Mouse (Mus musculus): ENCODE measurements around the gene Thra. TPM values are rescaled to one million over a fixed set of nuclear protein-coding genes. Genes with fewer than 3 reads are reported as not detected.

Thra gene
- total and polyA plus RNA-seq, 3 experiments: 22.0 to 50.9 TPM; not detected in 1

GRCm38 (mm10) chr11:98705021-98705420, 35.4 kb upstream of the Thra start:
- H3K4me3 ChIP-seq (ENCODE audit: control insufficient read depth in 1 of 2, insufficient read depth in 1 of 2, low read depth in 2 of 2, low read length in 2 of 2): no peak overlapping the region
- no peak overlapping the region for H3K9ac ChIP-seq (ENCODE audit: control insufficient read depth, low read depth, low read length, poor library complexity, severe bottlenecking)
- no peaks in the 10 kb centered on the region; a peak in 1 of 4 replicates for H3K36me3 ChIP-seq (ENCODE audit: control insufficient read depth in 1 of 2, insufficient read depth in 2 of 2, low read length in 2 of 2)
- no peaks in the 10 kb centered on the region for H3K9me3 ChIP-seq (replicated peaks; ENCODE audit: insufficient read depth, low read length)
- DNase-seq (ENCODE audit: low read depth, low spot score): no peak
- TF ChIP-seq TAL1 (IDR thresholded peaks at IDR 0.05; ENCODE audit: low read length): no peak
- TF ChIP-seq TCF12 (IDR thresholded peaks at IDR 0.05; ENCODE audit: low read depth, low read length): no peak
- no peak for TF ChIP-seq MAZ (IDR thresholded peaks at IDR 0.05; ENCODE audit: low read depth, low read length)
- TF ChIP-seq SMC3 (IDR thresholded peaks at IDR 0.05; ENCODE audit: low read depth, low read length): no peak
- no peaks in the 10 kb centered on the region for H3K79me2 ChIP-seq (ENCODE audit: control insufficient read depth, insufficient read depth, low read length, poor library complexity)
- H3K27me3 ChIP-seq (ENCODE audit: control insufficient read depth in 1 of 2, insufficient read depth in 2 of 2, low read length in 2 of 2): no peaks in the 10 kb centered on the region
- no peak overlapping the region for H3K27ac ChIP-seq (ENCODE audit: control insufficient read depth, low read depth, low read length)
- H3K4me1 ChIP-seq (ENCODE audit: control insufficient read depth in 1 of 2, insufficient read depth in 2 of 2, low read length in 2 of 2): no peaks in the 10 kb centered on the region

DNA sequence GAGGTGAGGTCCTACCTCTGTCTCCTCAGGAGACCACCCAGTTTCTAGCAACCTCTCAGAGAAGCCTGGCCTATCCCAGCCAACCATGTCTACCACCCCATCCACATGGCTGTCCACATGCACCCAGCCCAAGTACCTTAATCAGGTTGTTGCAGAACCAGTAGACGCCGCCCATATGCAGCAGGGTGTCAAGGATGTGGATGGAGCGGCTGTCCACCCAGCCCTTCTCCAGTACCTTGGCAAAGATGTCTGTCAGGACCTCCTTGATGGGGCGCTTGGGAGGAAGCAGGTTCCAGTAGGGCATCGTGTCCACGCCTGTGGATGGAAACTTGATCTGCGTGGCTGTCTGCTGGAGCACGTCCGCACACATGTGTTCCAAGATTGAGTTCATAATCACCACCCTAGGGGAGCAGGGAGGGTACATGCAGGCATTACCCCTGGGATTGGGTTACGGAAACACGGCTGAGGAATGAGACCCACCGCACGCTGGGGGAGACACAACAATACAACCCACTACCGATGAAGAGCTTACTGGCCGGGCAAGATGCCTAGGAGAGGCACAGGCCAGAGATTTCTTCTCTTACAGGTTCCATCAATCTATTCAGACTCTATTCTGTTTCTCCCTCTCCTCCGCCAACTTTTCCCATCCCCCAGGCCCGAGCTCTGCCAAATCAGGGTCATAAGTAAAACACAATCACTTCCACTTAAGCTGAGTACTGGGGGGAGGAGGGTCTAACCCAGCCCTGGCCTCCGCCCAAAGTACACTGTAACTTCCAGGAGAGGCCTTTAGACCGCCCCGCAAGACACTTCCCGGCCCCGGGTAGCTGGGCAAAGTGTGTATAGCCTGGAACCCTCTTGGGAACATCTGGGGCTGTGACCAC, 32.8 kb upstream of the Thra start:
- Histone ChIP-seq H3K9me3 (replicated peaks; ENCODE audit: insufficient read depth, low read length) (no peaks in the 10 kb centered on the region), H3K27ac (ENCODE audit: control insufficient read depth, low read depth, low read length) (no peak overlapping the region), H3K36me3 (ENCODE audit: control insufficient read depth in 1 of 2, insufficient read depth in 2 of 2, low read length in 2 of 2) (peaks cover 0 to 6% of the 10 kb centered on the region in 2 experiments; a peak in 3 of 4 replicates), H3K4me3 (ENCODE audit: control insufficient read depth in 1 of 2, insufficient read depth in 1 of 2, low read depth in 2 of 2, low read length in 2 of 2) (no peak overlapping the region), H3K4me1 (ENCODE audit: control insufficient read depth in 1 of 2, insufficient read depth in 2 of 2, low read length in 2 of 2) (peaks cover 0 to 7% of the 10 kb centered on the region in 2 experiments; a peak in 2 of 4 replicates), H3K27me3 (ENCODE audit: control insufficient read depth in 1 of 2, insufficient read depth in 2 of 2, low read length in 2 of 2) (no peaks in the 10 kb centered on the region), H3K9ac (ENCODE audit: control insufficient read depth, low read depth, low read length, poor library complexity, severe bottlenecking) (no peak overlapping the region), H3K79me2 (ENCODE audit: control insufficient read depth, insufficient read depth, low read length, poor library complexity) (no peaks in the 10 kb centered on the region)
- DNase-seq (ENCODE audit: low read depth, low spot score): no peak
- no peak for TF ChIP-seq NRF1 (IDR thresholded peaks at IDR 0.05; ENCODE audit: insufficient read depth, low read depth, low read length, poor library complexity, severe bottlenecking)

DNA sequence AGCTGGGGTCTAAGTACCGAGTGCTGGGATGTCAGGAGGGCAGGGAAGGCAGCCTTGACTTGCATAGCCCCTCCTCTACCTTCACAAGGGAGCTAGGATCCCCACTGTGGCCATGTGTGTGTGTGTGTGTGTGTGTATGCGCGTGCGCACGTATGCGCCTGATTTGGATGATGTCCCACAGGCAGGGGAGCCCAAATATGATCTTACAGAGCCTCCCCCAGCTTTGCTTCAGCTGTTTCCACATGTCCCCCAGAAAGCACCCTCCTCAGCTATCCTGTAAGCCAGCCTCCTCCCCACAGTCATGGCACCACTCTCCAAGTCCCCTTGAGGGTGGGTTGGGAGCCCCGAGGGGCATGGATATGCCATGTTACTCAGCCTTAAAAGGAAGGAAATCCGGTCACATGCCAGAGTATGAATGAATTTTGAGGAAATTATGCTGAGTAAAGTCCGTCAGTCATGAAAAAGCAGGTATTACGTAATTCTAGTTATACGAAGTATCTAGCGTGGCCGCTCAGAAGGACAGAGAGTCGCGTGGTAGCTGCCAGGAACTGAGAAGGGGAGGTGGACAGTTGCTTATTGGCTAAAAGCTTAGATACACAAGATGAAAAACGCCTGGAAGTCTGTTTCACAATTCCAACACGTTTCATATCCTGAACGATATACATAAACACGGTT, 32.0 kb upstream of the Thra start:
- no peaks in the 10 kb centered on the region for H3K9me3 ChIP-seq (replicated peaks; ENCODE audit: insufficient read depth, low read length)
- H3K36me3 ChIP-seq (ENCODE audit: control insufficient read depth in 1 of 2, insufficient read depth in 2 of 2, low read length in 2 of 2): peaks cover 2 to 6% of the 10 kb centered on the region in 2 experiments
- H3K27ac ChIP-seq (ENCODE audit: control insufficient read depth, low read depth, low read length): no peak overlapping the region
- H3K9ac ChIP-seq (ENCODE audit: control insufficient read depth, low read depth, low read length, poor library complexity, severe bottlenecking): no peak overlapping the region
- peaks cover 0 to 7% of the 10 kb centered on the region in 2 experiments; a peak in 2 of 4 replicates for H3K4me1 ChIP-seq (ENCODE audit: control insufficient read depth in 1 of 2, insufficient read depth in 2 of 2, low read length in 2 of 2)
- no peaks in the 10 kb centered on the region for H3K27me3 ChIP-seq (ENCODE audit: control insufficient read depth in 1 of 2, insufficient read depth in 2 of 2, low read length in 2 of 2)
- H3K4me3 ChIP-seq (ENCODE audit: control insufficient read depth in 1 of 2, insufficient read depth in 1 of 2, low read depth in 2 of 2, low read length in 2 of 2): no peak overlapping the region
- no peak for TF ChIP-seq JUND (IDR thresholded peaks at IDR 0.05; ENCODE audit: low read depth, low read length)
- no peak for TF ChIP-seq RCOR1 (IDR thresholded peaks at IDR 0.05; ENCODE audit: low read depth, low read length)
- TF ChIP-seq USF2 (IDR thresholded peaks at IDR 0.05; ENCODE audit: borderline replicate concordance in 1 of 2, insufficient read depth in 1 of 2, low read depth in 1 of 2, low read length in 2 of 2): no peak
- no peak for TF ChIP-seq TBP (IDR thresholded peaks at IDR 0.05; ENCODE audit: low read depth, low read length)
- no peaks in the 10 kb centered on the region for H3K79me2 ChIP-seq (ENCODE audit: control insufficient read depth, insufficient read depth, low read length, poor library complexity)
- no peak for DNase-seq (ENCODE audit: low read depth, low spot score)

Data from MEL (cell line).